Mouse (Mus musculus): ENCODE measurements around the gene Hist1h2af. TPM values are rescaled to one million over a fixed set of nuclear protein-coding genes. Genes with fewer than 3 reads are reported as not detected.

Gene Hist1h2af
- polyA plus RNA-seq, 1 experiment, result 68.8 TPM

- TF ChIP-seq EP300 (IDR thresholded peaks at IDR 0.05; ENCODE audit: insufficient read depth, low read depth, low read length) (no peak), CTCF (IDR thresholded peaks at IDR 0.05; ENCODE audit: low read depth, low read length) (no peak), POLR2A (IDR thresholded peaks at IDR 0.05; ENCODE audit: insufficient read depth, low read length) (no peak)
- Histone ChIP-seq H3K27ac (ENCODE audit: insufficient read depth, low read length) (peak overlapping the region; percentile 30), H3K4me1 (ENCODE audit: control insufficient read depth, insufficient read depth, low read length) (peaks cover 3% of the 10 kb centered on the region)
Measured at GRCm38 (mm10) chr13:23501511-23501910, 32.2 kb upstream of the Hist1h2af start.

GRCm38 (mm10) chr13:23502031-23502567, 31.6 kb upstream of the Hist1h2af start:
- Histone ChIP-seq H3K4me3 (ENCODE audit: low read depth, low read length) (peak overlapping the region; percentile 70), H3K36me3 (ENCODE audit: control insufficient read depth, insufficient read depth, low read length, poor library complexity, severe bottlenecking) (no peaks in the 10 kb centered on the region), H3K27me3 (ENCODE audit: control insufficient read depth, insufficient read depth, low read length, poor library complexity, severe bottlenecking) (no peaks in the 10 kb centered on the region), H3K9ac (ENCODE audit: low read depth, poor library complexity, severe bottlenecking) (peak overlapping the region; percentile 51), H3K27ac (ENCODE audit: insufficient read depth, low read length) (peak overlapping the region; percentile 25), H3K9me3 (replicated peaks; ENCODE audit: control insufficient read depth, insufficient read depth, low read length, poor library complexity, severe bottlenecking) (no peaks in the 10 kb centered on the region), H3K4me1 (ENCODE audit: control insufficient read depth, insufficient read depth, low read length) (peaks cover 3% of the 10 kb centered on the region)
- TF ChIP-seq CTCF (IDR thresholded peaks at IDR 0.05; ENCODE audit: low read depth, low read length), result no peak
- TF ChIP-seq POLR2A (IDR thresholded peaks at IDR 0.05; ENCODE audit: insufficient read depth, low read length), result no peak
- TF ChIP-seq EP300 (IDR thresholded peaks at IDR 0.05; ENCODE audit: insufficient read depth, low read depth, low read length), result no peak

More at GRCm38 (mm10) chr13:23501511-23501910, 32.2 kb upstream of the Hist1h2af start:
- Histone ChIP-seq H3K9me3 (replicated peaks; ENCODE audit: control insufficient read depth, insufficient read depth, low read length, poor library complexity, severe bottlenecking) (no peaks in the 10 kb centered on the region), H3K9ac (ENCODE audit: low read depth, poor library complexity, severe bottlenecking) (peak overlapping the region; percentile 51), H3K27me3 (ENCODE audit: control insufficient read depth, insufficient read depth, low read length, poor library complexity, severe bottlenecking) (no peaks in the 10 kb centered on the region), H3K36me3 (ENCODE audit: control insufficient read depth, insufficient read depth, low read length, poor library complexity, severe bottlenecking) (no peaks in the 10 kb centered on the region), H3K4me3 (ENCODE audit: low read depth, low read length) (peak overlapping the region; percentile 57)

- peaks cover 3% of the 10 kb centered on the region for H3K4me1 ChIP-seq (ENCODE audit: control insufficient read depth, insufficient read depth, low read length)
- H3K4me3 ChIP-seq (ENCODE audit: low read depth, low read length), result no peak overlapping the region
- H3K36me3 ChIP-seq (ENCODE audit: control insufficient read depth, insufficient read depth, low read length, poor library complexity, severe bottlenecking), result no peaks in the 10 kb centered on the region
- H3K9me3 ChIP-seq (replicated peaks; ENCODE audit: control insufficient read depth, insufficient read depth, low read length, poor library complexity, severe bottlenecking), result no peaks in the 10 kb centered on the region
- 0 out of 2 replicates have a peak overlapping the region, but pooled peaks have one; percentile 75 for H3K9ac ChIP-seq (ENCODE audit: low read depth, poor library complexity, severe bottlenecking)
- H3K27ac ChIP-seq (ENCODE audit: insufficient read depth, low read length), result no peak overlapping the region
- no peaks in the 10 kb centered on the region for H3K27me3 ChIP-seq (ENCODE audit: control insufficient read depth, insufficient read depth, low read length, poor library complexity, severe bottlenecking)
- no peak for TF ChIP-seq POLR2A (IDR thresholded peaks at IDR 0.05; ENCODE audit: insufficient read depth, low read length)
- no peak for TF ChIP-seq CTCF (IDR thresholded peaks at IDR 0.05; ENCODE audit: low read depth, low read length)
- TF ChIP-seq EP300 (IDR thresholded peaks at IDR 0.05; ENCODE audit: insufficient read depth, low read depth, low read length), result no peak
Measured at GRCm38 (mm10) chr13:23502916-23503315, 30.8 kb upstream of the Hist1h2af start.

- H3K27ac ChIP-seq (ENCODE audit: insufficient read depth, low read length), result peak overlapping the region; percentile 70; the same call in 1 of the 2 replicates
- no peaks in the 10 kb centered on the region for H3K27me3 ChIP-seq (ENCODE audit: control insufficient read depth, insufficient read depth, low read length, poor library complexity, severe bottlenecking)
- H3K4me1 ChIP-seq (ENCODE audit: control insufficient read depth, insufficient read depth, low read length), result peaks cover 5% of the 10 kb centered on the region
- H3K4me3 ChIP-seq (ENCODE audit: low read depth, low read length), result peak overlapping the region; percentile 10; the same call in 1 of the 2 replicates
- H3K36me3 ChIP-seq (ENCODE audit: control insufficient read depth, insufficient read depth, low read length, poor library complexity, severe bottlenecking), result no peaks in the 10 kb centered on the region
- H3K9me3 ChIP-seq (replicated peaks; ENCODE audit: control insufficient read depth, insufficient read depth, low read length, poor library complexity, severe bottlenecking), result no peaks in the 10 kb centered on the region
- H3K9ac ChIP-seq (ENCODE audit: low read depth, poor library complexity, severe bottlenecking), result peak overlapping the region; percentile 75; the same call in 1 of the 2 replicates
- TF ChIP-seq POLR2A (IDR thresholded peaks at IDR 0.05; ENCODE audit: insufficient read depth, low read length), result no peak
- TF ChIP-seq CTCF (IDR thresholded peaks at IDR 0.05; ENCODE audit: low read depth, low read length), result no peak
- TF ChIP-seq EP300 (IDR thresholded peaks at IDR 0.05; ENCODE audit: insufficient read depth, low read depth, low read length), result no peak
Measured at GRCm38 (mm10) chr13:23503797-23504196, 29.9 kb upstream of the Hist1h2af start.

GRCm38 (mm10) chr13:23505662-23506345, 27.9 kb upstream of the Hist1h2af start:
- H3K4me1 ChIP-seq (ENCODE audit: control insufficient read depth, insufficient read depth, low read length), result peaks cover 8% of the 10 kb centered on the region
- H3K27ac ChIP-seq (ENCODE audit: insufficient read depth, low read length), result peak overlapping the region; percentile 76
- H3K36me3 ChIP-seq (ENCODE audit: control insufficient read depth, insufficient read depth, low read length, poor library complexity, severe bottlenecking), result no peaks in the 10 kb centered on the region
- H3K9ac ChIP-seq (ENCODE audit: low read depth, poor library complexity, severe bottlenecking), result peak overlapping the region; percentile 71
- no peaks in the 10 kb centered on the region for H3K27me3 ChIP-seq (ENCODE audit: control insufficient read depth, insufficient read depth, low read length, poor library complexity, severe bottlenecking)
- TF ChIP-seq CTCF (IDR thresholded peaks at IDR 0.05; ENCODE audit: low read depth, low read length), result no peak
- no peak for TF ChIP-seq EP300 (IDR thresholded peaks at IDR 0.05; ENCODE audit: insufficient read depth, low read depth, low read length)
- TF ChIP-seq POLR2A (IDR thresholded peaks at IDR 0.05; ENCODE audit: insufficient read depth, low read length), result no peak
- H3K4me3 ChIP-seq (ENCODE audit: low read depth, low read length), result peak overlapping the region; percentile 79
- no peaks in the 10 kb centered on the region for H3K9me3 ChIP-seq (replicated peaks; ENCODE audit: control insufficient read depth, insufficient read depth, low read length, poor library complexity, severe bottlenecking)

GRCm38 (mm10) chr13:23506351-23506750, 27.4 kb upstream of the Hist1h2af start:
- Histone ChIP-seq H3K36me3 (ENCODE audit: control insufficient read depth, insufficient read depth, low read length, poor library complexity, severe bottlenecking) (no peaks in the 10 kb centered on the region), H3K9me3 (replicated peaks; ENCODE audit: control insufficient read depth, insufficient read depth, low read length, poor library complexity, severe bottlenecking) (no peaks in the 10 kb centered on the region), H3K4me3 (ENCODE audit: low read depth, low read length) (peak overlapping the region; percentile 79), H3K27me3 (ENCODE audit: control insufficient read depth, insufficient read depth, low read length, poor library complexity, severe bottlenecking) (no peaks in the 10 kb centered on the region), H3K9ac (ENCODE audit: low read depth, poor library complexity, severe bottlenecking) (peak overlapping the region; percentile 71), H3K27ac (ENCODE audit: insufficient read depth, low read length) (peak overlapping the region; percentile 48; the same call in 1 of the 2 replicates), H3K4me1 (ENCODE audit: control insufficient read depth, insufficient read depth, low read length) (peaks cover 8% of the 10 kb centered on the region)
- TF ChIP-seq POLR2A (IDR thresholded peaks at IDR 0.05; ENCODE audit: insufficient read depth, low read length) (no peak), CTCF (IDR thresholded peaks at IDR 0.05; ENCODE audit: low read depth, low read length) (no peak), EP300 (IDR thresholded peaks at IDR 0.05; ENCODE audit: insufficient read depth, low read depth, low read length) (no peak)
